Mouse (Mus musculus): ENCODE data around the gene Ppp1r16b. TPM values are rescaled to one million over a fixed set of nuclear protein-coding genes. Genes with fewer than 3 reads are reported as not detected.

The Ppp1r16b gene
- polyA plus RNA-seq, 1 experiment from 2014 or later, result 6.0 TPM

DNA sequence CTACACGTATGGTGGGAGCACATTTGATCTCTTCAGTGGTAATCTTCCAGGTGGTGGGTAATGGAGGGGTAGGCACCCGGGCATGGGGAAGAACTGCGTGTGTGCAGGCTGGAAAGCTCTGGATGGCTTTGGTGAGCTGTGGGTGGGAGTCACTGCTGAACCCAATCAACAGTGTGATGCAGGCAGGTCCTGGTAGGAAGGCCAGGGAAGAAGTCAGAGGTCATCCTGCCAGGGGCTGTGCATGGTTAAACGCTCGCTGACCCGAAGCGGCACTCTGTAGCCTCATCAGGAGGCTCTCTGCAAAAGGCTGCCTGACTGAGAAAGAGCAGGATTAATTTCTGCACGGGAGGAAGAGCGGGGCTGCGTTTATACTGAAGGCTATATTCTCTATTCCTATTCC lies 5.4 kb downstream of the Ppp1r16b start:
- Histone ChIP-seq H3K36me3 (ENCODE audit: control insufficient read depth, insufficient read depth, low read length) (no peaks in the 10 kb centered on the region), H3K9me3 (ENCODE audit: control insufficient read depth, low read depth, low read length) (no peaks in the 10 kb centered on the region), H3K4me1 (ENCODE audit: control insufficient read depth, insufficient read depth, low read length) (peaks cover 17% of the 10 kb centered on the region; the same call in 1 of the 2 replicates), H3K9ac (replicated peaks; ENCODE audit: low read depth, low read length) (no peak overlapping the region), H3K4me2 (replicated peaks; ENCODE audit: low read depth, low read length) (no peak overlapping the region), H3K27me3 (ENCODE audit: control insufficient read depth, insufficient read depth, low read length) (peaks cover 25% of the 10 kb centered on the region), H3K4me3 (ENCODE audit: low read depth, low read length) (no peak overlapping the region), H3K27ac (ENCODE audit: low read length) (no peak overlapping the region)
- no peak for ATAC-seq (ENCODE audit: insufficient number of reproducible peaks, insufficient read depth, low FRiP score, low read depth)
- 52% methylated on average over 10 of the region's 10 CpGs for WGBS

DNA sequence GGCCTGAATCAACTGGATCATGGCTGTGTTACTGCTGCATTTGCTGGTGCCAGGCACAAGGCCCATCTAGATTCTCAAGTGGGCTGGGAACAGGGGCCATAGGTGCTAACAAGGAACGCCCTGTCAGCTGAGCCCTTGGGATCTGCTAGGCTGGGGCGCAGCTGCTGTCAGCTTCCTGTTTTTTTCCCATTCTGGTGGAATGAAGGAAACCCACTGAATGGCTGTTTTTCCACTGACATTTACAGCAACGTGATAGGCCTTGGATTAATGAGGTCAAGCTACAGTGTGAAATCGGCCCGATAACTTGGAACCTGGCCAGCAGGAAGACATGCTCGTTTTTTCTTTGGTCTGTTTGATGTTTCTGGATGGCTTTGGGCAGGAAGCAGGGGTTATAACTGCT lies 7.6 kb downstream of the Ppp1r16b start:
- no peak overlapping the region for H3K27ac ChIP-seq (ENCODE audit: low read length)
- H3K9me3 ChIP-seq (ENCODE audit: control insufficient read depth, low read depth, low read length), result no peaks in the 10 kb centered on the region
- peaks cover 10% of the 10 kb centered on the region; the same call in 1 of the 2 replicates for H3K4me1 ChIP-seq (ENCODE audit: control insufficient read depth, insufficient read depth, low read length)
- no peak overlapping the region for H3K4me3 ChIP-seq (ENCODE audit: low read depth, low read length)
- no peak overlapping the region for H3K9ac ChIP-seq (replicated peaks; ENCODE audit: low read depth, low read length)
- 16% methylated on average over 6 of the region's 6 CpGs for WGBS
- no peak overlapping the region for H3K4me2 ChIP-seq (replicated peaks; ENCODE audit: low read depth, low read length)
- no peak; the same call in 1 of the 2 replicates for ATAC-seq (ENCODE audit: insufficient number of reproducible peaks, insufficient read depth, low FRiP score, low read depth)
- H3K36me3 ChIP-seq (ENCODE audit: control insufficient read depth, insufficient read depth, low read length), result no peaks in the 10 kb centered on the region
- peaks cover 12% of the 10 kb centered on the region for H3K27me3 ChIP-seq (ENCODE audit: control insufficient read depth, insufficient read depth, low read length)

DNA sequence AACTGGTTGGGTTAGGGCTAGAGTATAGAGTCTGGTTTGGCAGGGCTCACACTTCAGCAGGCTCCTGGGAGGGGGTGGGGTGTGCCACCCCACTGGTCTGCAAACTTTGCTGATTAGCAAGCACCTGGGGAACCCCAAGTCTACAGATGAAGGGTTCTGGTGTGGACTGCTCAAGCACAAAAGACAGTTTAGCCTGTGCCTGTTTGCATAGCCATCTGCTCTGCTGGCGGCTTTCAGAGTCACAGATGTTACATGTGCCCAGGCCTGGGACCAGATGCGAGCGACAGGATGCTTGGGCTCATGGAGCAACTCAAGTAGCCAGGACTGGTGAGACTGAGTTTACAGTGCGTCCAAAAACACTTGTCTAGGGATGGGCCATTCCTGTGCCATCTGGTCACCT lies 8.3 kb downstream of the Ppp1r16b start:
- Histone ChIP-seq H3K4me2 (replicated peaks; ENCODE audit: low read depth, low read length) (no peak overlapping the region), H3K27ac (ENCODE audit: low read length) (no peak overlapping the region; the same call in 1 of the 2 replicates), H3K9ac (replicated peaks; ENCODE audit: low read depth, low read length) (no peak overlapping the region), H3K27me3 (ENCODE audit: control insufficient read depth, insufficient read depth, low read length) (peaks cover 6% of the 10 kb centered on the region; the same call in 1 of the 2 replicates), H3K4me3 (ENCODE audit: low read depth, low read length) (no peak overlapping the region), H3K4me1 (ENCODE audit: control insufficient read depth, insufficient read depth, low read length) (peaks cover 7% of the 10 kb centered on the region; the same call in 1 of the 2 replicates), H3K36me3 (ENCODE audit: control insufficient read depth, insufficient read depth, low read length) (no peaks in the 10 kb centered on the region), H3K9me3 (ENCODE audit: control insufficient read depth, low read depth, low read length) (no peaks in the 10 kb centered on the region)
- 62% methylated on average over 4 of the region's 4 CpGs for WGBS
- ATAC-seq (ENCODE audit: insufficient number of reproducible peaks, insufficient read depth, low FRiP score, low read depth), result no peak

DNA sequence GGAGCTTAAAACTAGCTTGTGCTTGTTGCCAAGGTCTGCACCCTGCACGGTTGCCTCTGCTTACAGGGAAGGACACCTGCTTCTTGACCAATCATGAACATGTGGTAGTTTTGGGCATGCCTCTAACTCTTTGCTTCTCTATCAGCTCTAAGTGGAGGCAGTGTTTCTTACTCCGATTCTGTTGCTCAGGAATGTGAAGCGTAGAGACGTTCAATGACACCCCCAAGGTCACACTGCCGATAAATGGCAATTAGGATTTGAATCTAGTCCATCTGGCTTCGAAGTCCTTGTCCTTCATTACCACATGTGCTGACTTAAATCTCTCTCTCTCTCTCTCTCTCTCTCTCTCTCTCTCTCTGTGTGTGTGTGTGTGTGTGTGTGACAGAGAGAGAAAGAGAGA lies 8.9 kb downstream of the Ppp1r16b start:
- H3K27ac ChIP-seq (ENCODE audit: low read length), result no peak overlapping the region
- ATAC-seq (ENCODE audit: insufficient number of reproducible peaks, insufficient read depth, low FRiP score, low read depth), result no peak

GRCm38 (mm10) chr2:158674759-158675158 lies 9.6 kb downstream of the Ppp1r16b start:
- H3K27me3 ChIP-seq (ENCODE audit: control insufficient read depth, insufficient read depth, low read length), result no peaks in the 10 kb centered on the region

More for the DNA sequence above, 8.9 kb downstream of the Ppp1r16b start:
- Histone ChIP-seq H3K4me3 (ENCODE audit: low read depth, low read length) (no peak overlapping the region), H3K27me3 (ENCODE audit: control insufficient read depth, insufficient read depth, low read length) (no peaks in the 10 kb centered on the region), H3K4me2 (replicated peaks; ENCODE audit: low read depth, low read length) (no peak overlapping the region), H3K4me1 (ENCODE audit: control insufficient read depth, insufficient read depth, low read length) (0 out of 2 replicates have a peak, but pooled peaks cover 5% of the 10 kb centered on the region), H3K36me3 (ENCODE audit: control insufficient read depth, insufficient read depth, low read length) (no peaks in the 10 kb centered on the region), H3K9me3 (ENCODE audit: control insufficient read depth, low read depth, low read length) (no peaks in the 10 kb centered on the region), H3K9ac (replicated peaks; ENCODE audit: low read depth, low read length) (no peak overlapping the region)
- WGBS, result 73% methylated on average over 6 of the region's 6 CpGs

GRCm38 (mm10) chr2:158675161-158675560 lies 10.0 kb downstream of the Ppp1r16b start:
- 55% methylated on average over 6 of the region's 6 CpGs for WGBS
- Histone ChIP-seq H3K9me3 (ENCODE audit: control insufficient read depth, low read depth, low read length) (no peaks in the 10 kb centered on the region), H3K27ac (ENCODE audit: low read length) (no peak overlapping the region), H3K4me1 (ENCODE audit: control insufficient read depth, insufficient read depth, low read length) (0 out of 2 replicates have a peak, but pooled peaks cover 5% of the 10 kb centered on the region), H3K9ac (replicated peaks; ENCODE audit: low read depth, low read length) (no peak overlapping the region), H3K27me3 (ENCODE audit: control insufficient read depth, insufficient read depth, low read length) (no peaks in the 10 kb centered on the region), H3K4me2 (replicated peaks; ENCODE audit: low read depth, low read length) (no peak overlapping the region), H3K36me3 (ENCODE audit: control insufficient read depth, insufficient read depth, low read length) (no peaks in the 10 kb centered on the region), H3K4me3 (ENCODE audit: low read depth, low read length) (no peak overlapping the region)
- ATAC-seq (ENCODE audit: insufficient number of reproducible peaks, insufficient read depth, low FRiP score, low read depth), result no peak

More at GRCm38 (mm10) chr2:158674759-158675158, 9.6 kb downstream of the Ppp1r16b start:
- Histone ChIP-seq H3K9me3 (ENCODE audit: control insufficient read depth, low read depth, low read length) (no peaks in the 10 kb centered on the region), H3K4me2 (replicated peaks; ENCODE audit: low read depth, low read length) (no peak overlapping the region), H3K4me3 (ENCODE audit: low read depth, low read length) (no peak overlapping the region), H3K36me3 (ENCODE audit: control insufficient read depth, insufficient read depth, low read length) (no peaks in the 10 kb centered on the region), H3K27ac (ENCODE audit: low read length) (no peak overlapping the region), H3K4me1 (ENCODE audit: control insufficient read depth, insufficient read depth, low read length) (0 out of 2 replicates have a peak, but pooled peaks cover 5% of the 10 kb centered on the region), H3K9ac (replicated peaks; ENCODE audit: low read depth, low read length) (no peak overlapping the region)
- 76% methylated on average over 7 of the region's 7 CpGs for WGBS
- ATAC-seq (ENCODE audit: insufficient number of reproducible peaks, insufficient read depth, low FRiP score, low read depth), result no peak

DNA sequence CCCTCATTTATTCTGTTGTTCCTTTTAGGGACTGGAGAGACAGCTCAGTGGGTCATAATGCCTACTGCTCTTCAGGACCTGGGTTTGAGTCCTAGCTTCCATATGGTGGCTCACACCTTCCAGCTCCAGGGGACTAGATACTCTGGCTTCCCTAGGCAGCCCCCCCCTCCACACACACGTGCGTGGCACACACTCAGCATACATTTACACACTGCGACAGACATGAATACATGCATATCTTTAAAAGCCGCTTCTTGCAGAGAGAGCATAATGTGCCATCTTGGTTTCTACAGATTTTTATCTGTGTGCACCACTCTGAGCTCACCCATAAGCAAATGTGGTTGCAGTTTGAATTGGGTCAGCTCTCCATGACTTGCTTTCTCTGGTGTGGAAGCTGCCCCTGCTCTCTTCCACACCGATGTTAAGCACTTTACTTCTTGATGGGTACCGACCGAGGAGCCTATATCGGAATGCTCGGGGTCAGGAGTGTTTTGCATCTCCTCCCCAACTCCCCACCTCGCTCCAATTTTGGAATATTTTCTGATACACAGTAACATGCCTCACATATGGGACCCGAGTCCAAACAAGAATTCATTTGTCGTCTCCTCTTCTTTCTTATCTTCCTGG lies 10.8 kb downstream of the Ppp1r16b start:
- Histone ChIP-seq H3K27ac (ENCODE audit: low read length) (no peak overlapping the region), H3K9me3 (ENCODE audit: control insufficient read depth, low read depth, low read length) (no peaks in the 10 kb centered on the region), H3K4me3 (ENCODE audit: low read depth, low read length) (no peak overlapping the region), H3K27me3 (ENCODE audit: control insufficient read depth, insufficient read depth, low read length) (no peaks in the 10 kb centered on the region), H3K36me3 (ENCODE audit: control insufficient read depth, insufficient read depth, low read length) (no peaks in the 10 kb centered on the region), H3K9ac (replicated peaks; ENCODE audit: low read depth, low read length) (no peak overlapping the region), H3K4me2 (replicated peaks; ENCODE audit: low read depth, low read length) (no peak overlapping the region), H3K4me1 (ENCODE audit: control insufficient read depth, insufficient read depth, low read length) (0 out of 2 replicates have a peak, but pooled peaks cover 5% of the 10 kb centered on the region)
- 90% methylated on average over 12 of the region's 12 CpGs for WGBS
- ATAC-seq (ENCODE audit: insufficient number of reproducible peaks, insufficient read depth, low FRiP score, low read depth), result no peak

GRCm38 (mm10) chr2:158677946-158678345 lies 12.7 kb downstream of the Ppp1r16b start:
- WGBS, result 69% methylated on average over 8 of the region's 8 CpGs
- H3K4me1 ChIP-seq (ENCODE audit: control insufficient read depth, insufficient read depth, low read length), result 0 out of 2 replicates have a peak, but pooled peaks cover 5% of the 10 kb centered on the region
- H3K9me3 ChIP-seq (ENCODE audit: control insufficient read depth, low read depth, low read length), result no peaks in the 10 kb centered on the region
- no peak overlapping the region for H3K4me3 ChIP-seq (ENCODE audit: low read depth, low read length)
- no peak overlapping the region for H3K9ac ChIP-seq (replicated peaks; ENCODE audit: low read depth, low read length)
- no peak for ATAC-seq (ENCODE audit: insufficient number of reproducible peaks, insufficient read depth, low FRiP score, low read depth)
- H3K27me3 ChIP-seq (ENCODE audit: control insufficient read depth, insufficient read depth, low read length), result no peaks in the 10 kb centered on the region
- no peak overlapping the region for H3K4me2 ChIP-seq (replicated peaks; ENCODE audit: low read depth, low read length)
- H3K27ac ChIP-seq (ENCODE audit: low read length), result no peak overlapping the region
- H3K36me3 ChIP-seq (ENCODE audit: control insufficient read depth, insufficient read depth, low read length), result no peaks in the 10 kb centered on the region

DNA sequence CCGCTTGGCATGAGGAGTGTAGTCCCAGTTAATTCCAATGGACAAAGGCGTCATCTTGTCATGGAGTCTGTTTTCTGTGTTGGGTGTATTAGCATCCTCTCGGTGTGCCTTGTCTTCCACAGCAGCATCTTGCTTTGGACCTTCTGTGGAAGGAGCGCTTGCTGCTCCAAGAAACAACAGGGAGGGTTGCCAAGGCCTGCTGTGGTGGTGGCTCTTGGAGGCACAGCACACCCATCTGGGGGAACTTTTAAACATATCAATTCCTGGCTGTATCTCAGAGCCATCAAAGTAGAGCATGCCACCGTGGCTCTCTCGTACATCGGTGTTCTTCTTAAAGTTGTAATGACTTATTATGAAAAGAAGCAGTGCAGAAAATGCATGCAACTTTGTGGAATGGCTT lies 13.9 kb downstream of the Ppp1r16b start:
- Histone ChIP-seq H3K9ac (replicated peaks; ENCODE audit: low read depth, low read length) (no peak overlapping the region), H3K4me2 (replicated peaks; ENCODE audit: low read depth, low read length) (no peak overlapping the region), H3K27me3 (ENCODE audit: control insufficient read depth, insufficient read depth, low read length) (no peaks in the 10 kb centered on the region), H3K4me1 (ENCODE audit: control insufficient read depth, insufficient read depth, low read length) (no peaks in the 10 kb centered on the region), H3K9me3 (ENCODE audit: control insufficient read depth, low read depth, low read length) (no peaks in the 10 kb centered on the region), H3K4me3 (ENCODE audit: low read depth, low read length) (no peak overlapping the region), H3K27ac (ENCODE audit: low read length) (no peak overlapping the region), H3K36me3 (ENCODE audit: control insufficient read depth, insufficient read depth, low read length) (no peaks in the 10 kb centered on the region)
- WGBS, result 93% methylated on average over 7 of the region's 7 CpGs
- ATAC-seq (ENCODE audit: insufficient number of reproducible peaks, insufficient read depth, low FRiP score, low read depth), result no peak

Data from stomach, embryonic 14.5 days (tissue).